Mouse (Mus musculus) retina, embryonic 14.5 days (tissue): ENCODE data around the gene Msx1.
A peak's percentile ranks its signal among the peaks of the same experiment; 100 is the strongest.

Experiments
- DNase-seq: peaks from one replicate; pipeline ENCODE4 v3.0.0-alpha.2; 2015; ENCODE audit warnings: low spot score

Gene Msx1

DNA sequence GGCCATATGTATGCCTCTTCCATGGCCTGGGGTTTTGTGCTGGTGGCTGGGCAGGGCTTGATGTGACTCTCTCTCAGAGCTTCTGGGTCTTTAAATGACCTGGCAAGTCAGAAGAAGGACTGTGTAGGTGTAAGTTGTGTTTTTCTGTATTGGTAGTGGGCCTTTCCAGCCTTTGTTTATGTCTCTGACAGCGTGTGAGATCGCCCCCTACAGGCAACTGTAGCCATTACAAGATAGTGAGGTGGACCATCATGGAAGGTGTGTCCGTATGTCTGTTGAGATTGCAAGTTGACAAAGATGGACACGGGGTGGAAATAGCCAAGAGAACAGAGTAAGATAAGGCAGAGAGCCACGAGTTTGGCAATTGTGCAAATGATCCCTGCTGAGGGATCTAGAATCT, 32.2 kb downstream of the Msx1 start:
- DNase-seq: no peak

DNA sequence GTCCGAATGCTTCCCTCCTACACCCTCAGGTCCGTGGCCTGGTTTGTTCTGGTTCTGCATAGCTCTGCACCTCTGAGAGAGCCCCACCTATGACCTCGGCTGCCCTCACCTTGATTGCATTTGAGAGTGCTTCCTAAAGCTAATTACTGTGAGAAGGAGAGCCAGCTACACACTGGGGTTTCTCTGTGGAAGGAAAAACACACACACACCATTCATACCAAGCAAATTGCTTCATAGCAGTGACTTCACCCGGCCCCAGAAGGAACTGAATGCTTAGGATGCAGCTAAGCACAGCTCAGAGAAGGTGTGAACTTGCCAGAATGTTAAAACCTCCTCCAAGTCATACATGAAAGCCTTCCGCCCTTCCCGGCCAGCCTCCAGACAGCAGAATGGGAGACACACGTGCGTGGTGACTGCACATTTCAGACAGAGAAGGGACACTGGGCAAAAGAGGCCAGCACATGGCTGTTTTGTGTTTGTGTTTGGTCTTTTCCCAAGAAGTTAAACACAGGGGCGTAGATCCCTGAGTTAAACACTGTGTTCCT, 39.5 kb downstream of the Msx1 start:
- DNase-seq: no peak

DNA sequence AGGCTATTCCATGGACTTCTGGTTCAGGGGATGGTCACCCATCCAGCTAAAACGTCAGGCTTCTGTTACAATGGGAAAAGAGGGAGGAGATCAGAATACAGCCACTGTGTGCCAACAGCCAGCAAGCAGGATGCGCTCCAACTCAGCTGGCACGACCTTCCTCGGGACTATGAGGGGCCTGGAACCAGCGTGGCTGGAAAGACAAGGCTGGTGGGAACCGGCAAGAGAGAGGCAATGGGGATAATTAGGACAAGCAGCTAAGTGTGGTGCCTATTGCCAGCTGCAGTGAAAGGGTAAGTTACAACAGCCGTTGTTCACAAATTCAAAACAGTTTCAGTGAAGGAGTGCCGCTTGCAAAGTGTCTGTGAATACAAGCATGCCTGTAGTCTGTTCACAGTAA, 41.1 kb downstream of the Msx1 start:
- no peak for DNase-seq

DNA sequence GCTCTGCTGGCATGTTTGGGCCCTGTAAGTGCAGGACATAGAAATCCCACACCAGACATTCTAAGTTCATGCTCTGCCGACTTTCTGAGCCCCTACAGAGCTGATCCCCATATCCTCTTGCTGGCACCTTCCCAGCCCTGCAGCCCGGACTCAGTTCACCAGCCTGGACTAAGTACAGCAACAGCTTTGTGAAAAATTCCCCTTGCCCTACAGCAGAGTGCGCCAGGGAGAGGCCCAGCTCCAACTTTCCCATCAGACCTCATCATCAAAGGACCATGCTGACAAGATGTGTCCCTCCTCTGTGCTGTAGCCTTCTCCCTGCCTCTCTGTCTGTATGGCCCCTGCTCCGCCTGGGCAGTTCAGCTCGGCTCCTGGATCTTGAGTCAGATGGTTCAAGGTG, 48.7 kb downstream of the Msx1 start:
- peak; percentile 21 for DNase-seq

DNA sequence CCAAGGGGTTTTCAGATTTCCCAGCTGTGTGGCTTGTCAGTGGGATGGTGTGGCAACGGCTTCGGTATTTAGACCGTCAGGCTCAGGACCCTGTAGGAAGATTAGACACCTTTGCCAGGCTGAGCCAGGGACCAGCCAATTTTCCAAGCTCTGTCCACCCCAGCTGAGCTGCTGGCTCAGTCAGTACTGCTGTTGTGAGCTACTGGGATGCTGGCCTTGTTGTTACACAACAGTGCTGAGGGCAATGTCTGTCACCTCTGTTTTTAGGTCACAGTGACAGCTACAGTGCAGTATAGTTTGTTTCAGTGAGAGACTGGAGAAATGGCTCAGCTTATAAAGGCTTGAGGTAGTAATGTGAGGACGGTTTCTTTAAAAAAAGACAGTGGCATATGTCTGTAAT, 50.4 kb downstream of the Msx1 start:
- DNase-seq: no peak

DNA sequence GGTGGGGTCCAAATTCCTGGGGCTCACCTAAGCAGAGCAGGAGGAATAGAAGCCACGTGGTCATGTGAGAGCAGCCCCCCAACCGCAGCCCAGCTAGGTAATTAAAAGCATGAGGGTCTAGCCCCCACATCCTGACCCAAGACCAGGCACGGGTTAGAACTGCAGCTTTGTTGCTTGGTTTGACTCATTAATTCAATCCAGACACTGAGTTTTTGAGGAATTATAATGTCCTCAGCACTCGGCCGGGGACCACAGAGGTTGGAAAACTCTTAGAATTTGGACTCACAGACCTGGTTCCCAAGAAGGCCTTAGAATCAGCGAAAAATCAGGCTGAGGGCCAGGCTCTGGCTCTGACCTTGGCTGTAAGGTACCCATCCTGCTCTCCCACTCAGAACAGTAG, 53.5 kb downstream of the Msx1 start:
- DNase-seq: no peak
